Mouse (Mus musculus) heart, embryonic 16.5 days (tissue): ENCODE results near the gene C8b. TPM values are rescaled to one million over a fixed set of nuclear protein-coding genes. Genes with fewer than 3 reads are reported as not detected.

ENCODE experiments used
- polyA plus RNA-seq: library from polyadenylated mRNA; unstranded; fragments of >200 nt; fragmentation: Nextera tagmentation; extraction: Ambion mirVana; gene quantifications from 2 replicates; pipeline ENCODE4 v1.2.1, GENCODE M21; 2015

C8b gene
- polyA plus RNA-seq, 1 experiment from 2014 or later, result 0.11 TPM

Other genes with a start within 250 kb of the C8b start
- not detected in 2 replicates for gene Gm17662, start 91.0 kb downstream of the C8b start, polyA plus RNA-seq
- gene C8a, start 110.1 kb downstream of the C8b start, polyA plus RNA-seq, result not detected in 2 replicates
- gene Fyb2, start 147.1 kb downstream of the C8b start, polyA plus RNA-seq, result 0.26 and 0.41 TPM in 2 replicates